Mouse (Mus musculus) liver, embryonic 14.5 days (tissue): ENCODE measurements around the gene Nap1l4. TPM values are rescaled to one million over a fixed set of nuclear protein-coding genes. Genes with fewer than 3 reads are reported as not detected.

Experiments
- ATAC-seq: fragments of 200-750 bp; cut with Nextera tagmentation; 2 replicates; pipeline ENCODE4 v1.8.0; 2017; ENCODE audit warnings: moderate number of reproducible peaks, mild to moderate bottlenecking, moderate library complexity; ENCODE audit not compliant: insufficient read depth
- DNase-seq, 3 experiments: peaks; one replicate each; pipeline ENCODE4 v3.0.0-alpha.2; 2012 to 2013; ENCODE audit warnings: low read depth in 3 of 3, low spot score in 3 of 3
- H3K27ac ChIP-seq: fragments of 300-500 bp; sonication (generic); 2 replicates; pipeline ENCODE4 v1.5.1; 2014; ENCODE audit warnings: moderate library complexity, mild to moderate bottlenecking, control low read depth, inconsistent platforms
- H3K27me3 ChIP-seq: fragments of 300-500 bp; sonication (generic); 2 replicates; pipeline ENCODE4 v1.6.1; 2014; ENCODE audit warnings: mild to moderate bottlenecking, low read length, moderate library complexity; ENCODE audit not compliant: control insufficient read depth, insufficient read depth
- H3K36me3 ChIP-seq: fragments of 300-500 bp; sonication (generic); replicated peaks from 2 replicates; pipeline ENCODE4 v1.6.1; 2014; ENCODE audit warnings: low read depth; ENCODE audit not compliant: control insufficient read depth, insufficient read depth
- H3K4me1 ChIP-seq, 2 experiments: fragments of 200-500 bp in 1 of 2; fragments of 300-500 bp in 1 of 2; sonication (generic) in 1 of 2; replicated peaks; 2 replicates each; pipeline ENCODE4 v1.6.1; 2012 to 2014; ENCODE audit warnings: antibody characterized with exemption in 1 of 2, inconsistent platforms in 1 of 2, low read length in 1 of 2; ENCODE audit not compliant: control insufficient read depth in 2 of 2, insufficient read depth in 2 of 2
- H3K4me2 ChIP-seq: fragments of 300-500 bp; sonication (generic); 2 replicates; pipeline ENCODE4 v1.6.1; 2014; ENCODE audit warnings: low read depth, mild to moderate bottlenecking, control low read depth, moderate library complexity
- H3K4me3 ChIP-seq, 2 experiments: fragments of 200-500 bp in 1 of 2; fragments of 300-500 bp in 1 of 2; sonication (generic) in 1 of 2; 2 replicates each; pipeline ENCODE4 v1.5.1; 2012 to 2014; ENCODE audit warnings: low read depth in 2 of 2, low read length in 2 of 2, mild to moderate bottlenecking in 2 of 2, control low read depth in 1 of 2, inconsistent platforms in 1 of 2, moderate library complexity in 1 of 2; ENCODE audit not compliant: insufficient read depth in 1 of 2
- H3K9ac ChIP-seq: fragments of 300-500 bp; sonication (generic); replicated peaks from 2 replicates; pipeline ENCODE4 v1.6.1; 2014; ENCODE audit warnings: mild to moderate bottlenecking, control low read depth, moderate library complexity
- H3K9me3 ChIP-seq: fragments of 300-500 bp; sonication (generic); 2 replicates; pipeline ENCODE4 v1.6.1; 2016; ENCODE audit warnings: low read length, mixed read lengths; ENCODE audit not compliant: control insufficient read depth
- CTCF ChIP-seq: IDR thresholded peaks from 2 replicates; pipeline ENCODE4 v1.5.1; 2016; ENCODE audit warnings: antibody characterized with exemption, low read depth, control low read depth
- EP300 ChIP-seq: IDR thresholded peaks from 2 replicates; pipeline ENCODE4 v1.6.1; 2016; ENCODE audit warnings: antibody characterized with exemption, low read depth
- WGBS: fragments of 180-500 bp; shearing (Covaris S2); extraction: QIAGEN DNeasy Blood & Tissue Kit; methylation state at CpG from one replicate; pipeline ENCODE4 v1.1.7; 2014; ENCODE audit not compliant: insufficient replicate concordance; 5-methylcytosine and 5-hydroxymethylcytosine counted together
- microRNA-seq: library from miRNA; unstranded; fragments of <30 nt; microRNA quantifications from one replicate; pipeline ENCODE4, GENCODE M21; 2016
- polyA plus RNA-seq, 2 experiments: library from polyadenylated mRNA; depleted of rRNA in 1 of 2; stranded (reverse) in 1 of 2; unstranded in 1 of 2; fragments of >200 nt; fragmentation: Nextera tagmentation in 1 of 2; extraction: Ambion mirVana in 1 of 2; gene quantifications; 2 replicates each; pipeline versions ENCODE4 v1.2.1 to v1.2.3; 2012 to 2014

The Nap1l4 gene
- polyA plus RNA-seq, 2 experiments, result 33.7 to 54.3 TPM

DNA sequence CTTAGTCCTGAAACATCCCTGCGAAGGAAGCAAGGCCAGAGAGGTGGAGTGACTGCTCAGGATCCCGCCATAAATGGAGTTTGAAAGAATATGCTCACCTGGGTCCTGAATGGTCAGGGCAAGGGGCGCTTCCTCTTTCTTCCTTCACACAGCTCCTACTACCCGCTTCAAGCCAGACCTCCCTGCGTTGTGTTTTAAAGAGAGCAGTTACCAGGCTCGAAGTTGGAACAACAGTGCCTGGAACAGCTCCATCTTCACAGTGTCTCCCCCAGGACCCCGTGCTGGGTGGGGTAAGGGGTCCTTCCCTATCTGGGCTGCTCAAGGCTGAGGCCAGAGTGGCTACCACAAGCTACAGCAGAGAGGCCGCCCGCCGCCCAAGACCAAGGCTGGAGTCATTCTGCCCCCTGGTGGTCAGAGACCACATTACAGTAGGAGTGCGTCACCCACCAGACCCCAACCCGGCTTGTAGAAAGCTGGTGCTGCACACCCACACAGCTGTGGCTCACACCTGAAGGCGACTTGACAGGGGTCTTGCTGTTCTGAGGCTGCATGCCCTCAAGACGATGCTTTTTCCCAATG lies 82.7 kb downstream of the Nap1l4 start:
- Histone ChIP-seq H3K4me2 (no peak overlapping the region), H3K9me3 (no peaks in the 10 kb centered on the region; the same call in 1 of the 2 replicates), H3K27me3 (peaks cover 4% of the 10 kb centered on the region), H3K4me3 (no peak overlapping the region), H3K36me3 (no peaks in the 10 kb centered on the region), H3K27ac (no peak overlapping the region), H3K9ac (no peak overlapping the region), H3K4me1 (peaks cover 0 to 3% of the 10 kb centered on the region in 2 experiments; a peak in 1 of 4 replicates)
- no peak for DNase-seq
- ATAC-seq, result no peak
- no peak for TF ChIP-seq EP300
- peak; percentile 93 for TF ChIP-seq CTCF
- WGBS, result 20% methylated on average over 14 of the region's 14 CpGs

DNA sequence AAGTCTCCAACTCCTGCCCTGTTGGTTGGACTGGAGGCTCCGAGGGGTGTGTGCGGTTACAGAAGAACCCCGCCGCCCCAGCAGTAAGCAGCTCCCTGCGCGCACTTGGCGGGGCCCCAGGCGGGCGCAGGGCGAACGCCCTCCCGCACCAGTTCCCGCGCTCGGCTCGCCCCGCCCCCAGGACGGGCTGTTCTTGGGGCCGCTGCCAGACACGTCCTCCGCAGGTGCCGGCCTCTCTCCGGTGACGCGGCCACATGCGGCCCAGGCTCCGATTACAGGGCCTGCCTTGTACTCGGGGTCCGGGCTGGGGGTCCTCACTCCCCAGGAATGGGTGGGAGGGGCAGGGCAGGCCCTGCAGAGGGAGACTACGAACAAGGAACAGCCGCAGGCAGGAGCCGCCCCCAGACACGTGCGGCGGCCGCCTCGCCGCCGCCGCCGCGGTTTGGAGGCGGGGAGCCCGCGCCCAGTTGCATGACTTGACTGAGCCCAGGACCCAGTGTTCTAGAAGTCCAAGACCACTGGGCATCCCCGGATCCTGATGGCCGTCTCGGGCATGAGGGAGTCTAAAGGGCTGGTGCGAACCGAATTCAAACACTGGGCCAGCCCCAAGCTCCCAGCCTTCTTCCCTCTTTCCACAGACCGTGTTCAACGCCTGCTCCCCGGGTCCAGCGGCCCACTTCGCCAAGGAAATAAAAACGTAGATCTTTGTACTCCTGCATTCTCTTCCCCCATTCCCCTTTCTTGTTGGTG lies 83.9 kb downstream of the Nap1l4 start:
- DNase-seq, result no peak
- Histone ChIP-seq H3K27me3 (peaks cover 13% of the 10 kb centered on the region), H3K27ac (no peak overlapping the region), H3K36me3 (no peaks in the 10 kb centered on the region), H3K9ac (peak overlapping the region; percentile 23), H3K4me3 (peak overlapping the region; percentile 14 to 34; a peak in 3 of 4 replicates), H3K4me2 (peak overlapping the region; percentile 67), H3K4me1 (peaks cover 0 to 3% of the 10 kb centered on the region in 2 experiments; a peak in 1 of 4 replicates), H3K9me3 (peaks cover 11% of the 10 kb centered on the region)
- ATAC-seq, result no peak; the same call in 1 of the 2 replicates
- no peak for TF ChIP-seq EP300
- WGBS, result 14% methylated on average over 55 of the region's 56 CpGs

GRCm38 (mm10) chr7:143463865-143464415 lies 85.0 kb downstream of the Nap1l4 start:
- Histone ChIP-seq H3K4me3 (no peak overlapping the region), H3K36me3 (no peaks in the 10 kb centered on the region), H3K9ac (no peak overlapping the region; the same call in 1 of the 2 replicates), H3K27ac (no peak overlapping the region), H3K4me2 (no peak overlapping the region), H3K27me3 (peaks cover 23% of the 10 kb centered on the region), H3K4me1 (peaks cover 0 to 3% of the 10 kb centered on the region in 2 experiments; a peak in 1 of 4 replicates), H3K9me3 (peaks cover 14% of the 10 kb centered on the region)
- TF ChIP-seq CTCF (peak; percentile 87), EP300 (no peak)
- 25% methylated on average over 11 of the region's 11 CpGs for WGBS
- ATAC-seq, result no peak
- peak in 1 of 3 experiments; percentile 25 for DNase-seq

Small RNA genes within 50 kb of the gene (microRNA-seq; reads per million reads assigned to microRNA genes)
- gene Mir7064, result 5.9 reads per million, percentile 10 among the genes with 10 or more reads in this experiment

Other genes with a start within 250 kb of the Nap1l4 start
- gene Cdkn1c, start 88.1 kb downstream of the Nap1l4 start, polyA plus RNA-seq (2012; rRNA removed), result 48.5 and 71.0 TPM in 2 replicates
- gene Cdkn1c, start 88.1 kb downstream of the Nap1l4 start, polyA plus RNA-seq (2014; fragmentation: Nextera tagmentation; extraction: Ambion mirVana), result 161 and 167 TPM in 2 replicates
- gene Slc22a18, start 75.4 kb downstream of the Nap1l4 start, polyA plus RNA-seq (2012; rRNA removed), result 7.2 and 13.2 TPM in 2 replicates
- gene Slc22a18, start 75.4 kb downstream of the Nap1l4 start, polyA plus RNA-seq (2014; fragmentation: Nextera tagmentation; extraction: Ambion mirVana), result 9.4 and 9.8 TPM in 2 replicates
- gene Phlda2, start 46.0 kb downstream of the Nap1l4 start, polyA plus RNA-seq (2012; rRNA removed), result 18.2 and 31.2 TPM in 2 replicates
- gene Phlda2, start 46.0 kb downstream of the Nap1l4 start, polyA plus RNA-seq (2014; fragmentation: Nextera tagmentation; extraction: Ambion mirVana), result 19.3 and 23.2 TPM in 2 replicates
- 18.1 and 35.7 TPM in 2 replicates for gene Cars, start 51.0 kb upstream of the Nap1l4 start, polyA plus RNA-seq (2012; rRNA removed)
- 41.4 and 42.7 TPM in 2 replicates for gene Cars, start 51.0 kb upstream of the Nap1l4 start, polyA plus RNA-seq (2014; fragmentation: Nextera tagmentation; extraction: Ambion mirVana)
- gene Tnfrsf26, start 79.6 kb upstream of the Nap1l4 start, polyA plus RNA-seq (2012; rRNA removed), result 0.27 and 0.29 TPM in 2 replicates
- gene Tnfrsf26, start 79.6 kb upstream of the Nap1l4 start, polyA plus RNA-seq (2014; fragmentation: Nextera tagmentation; extraction: Ambion mirVana), result 0.52 and 0.65 TPM in 2 replicates
- gene Tnfrsf22, start 100.6 kb upstream of the Nap1l4 start, polyA plus RNA-seq (2012; rRNA removed), result 0.69 and 0.71 TPM in 2 replicates
- gene Tnfrsf22, start 100.6 kb upstream of the Nap1l4 start, polyA plus RNA-seq (2014; fragmentation: Nextera tagmentation; extraction: Ambion mirVana), result 0.99 and 1.2 TPM in 2 replicates
- 0.22 and 0.23 TPM in 2 replicates for gene Tnfrsf23, start 136.8 kb upstream of the Nap1l4 start, polyA plus RNA-seq (2012; rRNA removed)
- gene Tnfrsf23, start 136.8 kb upstream of the Nap1l4 start, polyA plus RNA-seq (2014; fragmentation: Nextera tagmentation; extraction: Ambion mirVana), result 0.35 and 0.44 TPM in 2 replicates
- gene Osbpl5, start 207.9 kb upstream of the Nap1l4 start, polyA plus RNA-seq (2012; rRNA removed), result 1.5 and 1.6 TPM in 2 replicates
- gene Osbpl5, start 207.9 kb upstream of the Nap1l4 start, polyA plus RNA-seq (2014; fragmentation: Nextera tagmentation; extraction: Ambion mirVana), result 1.3 and 1.9 TPM in 2 replicates
- gene Mrgprg, start 217.9 kb upstream of the Nap1l4 start, polyA plus RNA-seq (2012; rRNA removed), result not detected in 2 replicates
- gene Mrgprg, start 217.9 kb upstream of the Nap1l4 start, polyA plus RNA-seq (2014; fragmentation: Nextera tagmentation; extraction: Ambion mirVana), result not detected in 2 replicates
- 0.28 and 0.37 TPM in 2 replicates for gene Mrgpre, start 235.4 kb upstream of the Nap1l4 start, polyA plus RNA-seq (2012; rRNA removed)
- 0.19 and 0.23 TPM in 2 replicates for gene Mrgpre, start 235.4 kb upstream of the Nap1l4 start, polyA plus RNA-seq (2014; fragmentation: Nextera tagmentation; extraction: Ambion mirVana)